26 mouse cellular contexts compared by ENCODE assay signal in genomic region chr9:97842054-97842453, GRCm38 (mm10).
DNase-seq lines count a peak whose midpoint lies in the region; ATAC-seq and TF ChIP-seq lines count a peak whose summit lies in the region.
"Had no signal": no experiment of that assay in that cellular context is flagged by ENCODE, and none has a peak within 500 bp of the region (broad histone marks: within the 10 kb centered on the region; RNA-seq: fewer than 3 reads in every experiment).

No protein-coding gene starts in this region.

- peak; percentile 75 for DNase-seq in heart, embryonic 10.5 days (ENCODE audit: low spot score)
- no peak for DNase-seq in heart, adult 9 months (ENCODE audit: low spot score in 2 of 2)
- DNase-seq in heart, adult 2 months, result no peak
- peak; percentile 38 for DNase-seq in liver, embryonic 11.5 days (ENCODE audit: low spot score)
- no peak for DNase-seq in liver, embryonic 14.5 days (ENCODE audit: low read depth in 3 of 3, low spot score in 3 of 3)
- no peak for DNase-seq in neural tube, embryonic 10.5 days (ENCODE audit: extremely low spot score, low spot score)
- DNase-seq: adrenal gland, postnatal 14 days; cerebellum, adult 11 months; cerebellum, adult 9-10 months; gastrocnemius, adult 2 months; gastrocnemius, postnatal 36 days; kidney, adult 18-20 months; kidney, postnatal 25 days; thymus, adult 2 months; thymus, postnatal 36 days had no signal

- no peak for TF ChIP-seq EP300 in heart, adult 2 months (IDR thresholded peaks at IDR 0.05; ENCODE audit: insufficient read depth, low read depth, low read length)
- TF ChIP-seq EP300 in liver, embryonic 14.5 days (IDR thresholded peaks at IDR 0.05; ENCODE audit: low read depth), result no peak

- TF ChIP-seq POLR2A in heart, adult 2 months (IDR thresholded peaks at IDR 0.05; ENCODE audit: insufficient read depth, low read depth, low read length), result no peak

- H3K27ac ChIP-seq in heart, embryonic 10.5 days, result no peak overlapping the region
- H3K27ac ChIP-seq in heart, embryonic 15.5 days, result no peak overlapping the region
- no peak overlapping the region for H3K27ac ChIP-seq in heart, adult 2 months
- peak overlapping the region; percentile 43; the same call in 1 of the 2 replicates for H3K27ac ChIP-seq in liver, embryonic 11.5 days (ENCODE audit: low read depth, low read length)
- H3K27ac ChIP-seq in liver, embryonic 14.5 days, result no peak overlapping the region
- H3K27ac ChIP-seq: gastrocnemius, adult 2 months; hindbrain, embryonic 15.5 days; kidney, embryonic 15.5 days; layer of hippocampus, adult 2 months; left cerebral cortex, adult 2 months; limb, embryonic 12.5 days; macrophage; midbrain, embryonic 13.5 days had no signal

- WGBS in heart, embryonic 10.5 days, result 17% methylated on average over 7 of the region's 7 CpGs
- 13% methylated on average over 7 of the region's 7 CpGs for WGBS in heart, embryonic 15.5 days
- 21% methylated on average over 7 of the region's 7 CpGs for WGBS in heart, adult 2 months
- 23% methylated on average over 7 of the region's 7 CpGs for WGBS in liver, embryonic 11.5 days
- 26% methylated on average over 7 of the region's 7 CpGs for WGBS in liver, embryonic 14.5 days (ENCODE audit: insufficient replicate concordance)

- no peaks in the 10 kb centered on the region for H3K27me3 ChIP-seq in heart, embryonic 10.5 days (ENCODE audit: insufficient read depth, poor library complexity, severe bottlenecking)
- no peaks in the 10 kb centered on the region for H3K27me3 ChIP-seq in heart, embryonic 15.5 days
- no peaks in the 10 kb centered on the region for H3K27me3 ChIP-seq in heart, adult 2 months (ENCODE audit: control insufficient read depth, insufficient read depth, low read length)
- H3K27me3 ChIP-seq in liver, embryonic 11.5 days (replicated peaks; ENCODE audit: control insufficient read depth, insufficient read depth, low read length), result no peaks in the 10 kb centered on the region
- no peaks in the 10 kb centered on the region for H3K27me3 ChIP-seq in liver, embryonic 14.5 days (ENCODE audit: control insufficient read depth, insufficient read depth, low read length)
- H3K27me3 ChIP-seq: hindbrain, embryonic 15.5 days; kidney, embryonic 15.5 days; limb, embryonic 12.5 days; midbrain, embryonic 13.5 days had no signal

- no peak overlapping the region for H3K4me2 ChIP-seq in heart, embryonic 15.5 days
- peak overlapping the region; percentile 5; the same call in 1 of the 2 replicates for H3K4me2 ChIP-seq in liver, embryonic 11.5 days
- H3K4me2 ChIP-seq in liver, embryonic 14.5 days (ENCODE audit: low read depth), result no peak overlapping the region
- H3K4me2 ChIP-seq: hindbrain, embryonic 15.5 days; kidney, embryonic 15.5 days; limb, embryonic 12.5 days; midbrain, embryonic 13.5 days had no signal

- H3K9me3 ChIP-seq in heart, embryonic 10.5 days, result no peaks in the 10 kb centered on the region
- no peaks in the 10 kb centered on the region for H3K9me3 ChIP-seq in heart, embryonic 15.5 days (replicated peaks)
- no peaks in the 10 kb centered on the region for H3K9me3 ChIP-seq in liver, embryonic 11.5 days (ENCODE audit: control insufficient read depth, low read length)
- no peaks in the 10 kb centered on the region for H3K9me3 ChIP-seq in liver, embryonic 14.5 days (ENCODE audit: control insufficient read depth, low read length)
- H3K9me3 ChIP-seq: hindbrain, embryonic 15.5 days; limb, embryonic 12.5 days; midbrain, embryonic 13.5 days had no signal

- peaks cover 9% of the 10 kb centered on the region; the same call in 1 of the 2 replicates for H3K4me1 ChIP-seq in heart, embryonic 10.5 days
- 0 out of 2 replicates have a peak, but pooled peaks cover 2% of the 10 kb centered on the region for H3K4me1 ChIP-seq in heart, embryonic 15.5 days (replicated peaks)
- no peaks in the 10 kb centered on the region for H3K4me1 ChIP-seq in heart, adult 2 months (ENCODE audit: control insufficient read depth, insufficient read depth, low read length)
- H3K4me1 ChIP-seq in liver, embryonic 11.5 days (replicated peaks; ENCODE audit: control insufficient read depth, insufficient read depth, low read length), result 0 out of 2 replicates have a peak, but pooled peaks cover 3% of the 10 kb centered on the region
- H3K4me1 ChIP-seq in liver, embryonic 14.5 days (replicated peaks; ENCODE audit: control insufficient read depth in 2 of 2, insufficient read depth in 2 of 2, low read length in 1 of 2), result peaks cover 0 to 5% of the 10 kb centered on the region in 2 experiments; a peak in 1 of 4 replicates
- H3K4me1 ChIP-seq: hindbrain, embryonic 15.5 days; kidney, embryonic 15.5 days; limb, embryonic 12.5 days; midbrain, embryonic 13.5 days had no signal

- intact Hi-C loops in heart, adult 2 months (cut with DNase I), result no loop called here

- H3K9ac ChIP-seq in heart, embryonic 15.5 days, result no peak overlapping the region
- no peak overlapping the region for H3K9ac ChIP-seq in heart, adult 2 months (ENCODE audit: low read depth, low read length)
- no peak overlapping the region for H3K9ac ChIP-seq in liver, embryonic 11.5 days (ENCODE audit: low read depth, low read length)
- no peak overlapping the region for H3K9ac ChIP-seq in liver, embryonic 14.5 days (replicated peaks)
- H3K9ac ChIP-seq: hindbrain, embryonic 15.5 days; kidney, embryonic 15.5 days; limb, embryonic 12.5 days; midbrain, embryonic 13.5 days had no signal

- peak; percentile 62 for ATAC-seq in heart, embryonic 15.5 days (replicated peaks; ENCODE audit: insufficient number of reproducible peaks, insufficient read depth, low FRiP score, low read depth)
- ATAC-seq in liver, embryonic 11.5 days (replicated peaks; ENCODE audit: low FRiP score), result peak; percentile 96
- peak; percentile 79 for ATAC-seq in liver, embryonic 14.5 days (ENCODE audit: insufficient read depth)
- ATAC-seq: forebrain, embryonic 16.5 days; lung, postnatal 0 days; midbrain, embryonic 13.5 days had no signal

- no peak for TF ChIP-seq CTCF in heart, adult 2 months (IDR thresholded peaks at IDR 0.05)
- no peak for TF ChIP-seq CTCF in liver, embryonic 14.5 days (IDR thresholded peaks at IDR 0.05; ENCODE audit: low read depth)

- no peak overlapping the region for H3K4me3 ChIP-seq in heart, embryonic 10.5 days
- no peak overlapping the region for H3K4me3 ChIP-seq in heart, embryonic 15.5 days
- H3K4me3 ChIP-seq in heart, adult 2 months, result no peak overlapping the region
- H3K4me3 ChIP-seq in liver, embryonic 11.5 days (ENCODE audit: low read depth, low read length), result no peak overlapping the region
- no peak overlapping the region for H3K4me3 ChIP-seq in liver, embryonic 14.5 days (ENCODE audit: insufficient read depth in 1 of 2, low read depth in 2 of 2, low read length in 2 of 2)
- H3K4me3 ChIP-seq: erythroblast, embryonic 14.5 days; gastrocnemius, adult 2 months; hindbrain, embryonic 15.5 days; kidney, embryonic 15.5 days; layer of hippocampus, adult 2 months; left cerebral cortex, adult 2 months; limb, embryonic 12.5 days; midbrain, embryonic 13.5 days had no signal

- no peaks in the 10 kb centered on the region for H3K79me2 ChIP-seq in heart, adult 2 months (replicated peaks; ENCODE audit: control insufficient read depth, insufficient read depth, low read length)

- no peaks in the 10 kb centered on the region for H3K36me3 ChIP-seq in heart, embryonic 10.5 days
- no peaks in the 10 kb centered on the region for H3K36me3 ChIP-seq in heart, embryonic 15.5 days
- H3K36me3 ChIP-seq in heart, adult 2 months (ENCODE audit: control insufficient read depth, insufficient read depth, low read length), result no peaks in the 10 kb centered on the region
- H3K36me3 ChIP-seq in liver, embryonic 11.5 days (ENCODE audit: control insufficient read depth, insufficient read depth, low read length), result no peaks in the 10 kb centered on the region
- no peaks in the 10 kb centered on the region for H3K36me3 ChIP-seq in liver, embryonic 14.5 days (replicated peaks; ENCODE audit: control insufficient read depth, insufficient read depth, low read depth)
- H3K36me3 ChIP-seq: hindbrain, embryonic 15.5 days; kidney, embryonic 15.5 days; limb, embryonic 12.5 days; midbrain, embryonic 13.5 days had no signal

Comparison
In these comparisons a context has a peak if more than half of its experiments do, and no peak if none do; other contexts are left out.
1. DNase-seq: peak in heart, embryonic 10.5 days (single experiment) and liver, embryonic 11.5 days (single experiment); none in heart, adult 9 months (0 of 2), heart, adult 2 months (0 of 2), liver, embryonic 14.5 days (0 of 3) and neural tube, embryonic 10.5 days (single experiment).
2. Peak in every context shown above with its lines, with median percentiles within 50 percentile points of each other: ATAC-seq.